Mouse (Mus musculus): Measurements from ENCODE around the gene Rabggtb.
"Not testable (repeated sequence)": the region's sequence is repeated elsewhere in the genome, so short reads cannot be mapped to it uniquely, and the experiment has no call there.

The Rabggtb gene

DNA sequence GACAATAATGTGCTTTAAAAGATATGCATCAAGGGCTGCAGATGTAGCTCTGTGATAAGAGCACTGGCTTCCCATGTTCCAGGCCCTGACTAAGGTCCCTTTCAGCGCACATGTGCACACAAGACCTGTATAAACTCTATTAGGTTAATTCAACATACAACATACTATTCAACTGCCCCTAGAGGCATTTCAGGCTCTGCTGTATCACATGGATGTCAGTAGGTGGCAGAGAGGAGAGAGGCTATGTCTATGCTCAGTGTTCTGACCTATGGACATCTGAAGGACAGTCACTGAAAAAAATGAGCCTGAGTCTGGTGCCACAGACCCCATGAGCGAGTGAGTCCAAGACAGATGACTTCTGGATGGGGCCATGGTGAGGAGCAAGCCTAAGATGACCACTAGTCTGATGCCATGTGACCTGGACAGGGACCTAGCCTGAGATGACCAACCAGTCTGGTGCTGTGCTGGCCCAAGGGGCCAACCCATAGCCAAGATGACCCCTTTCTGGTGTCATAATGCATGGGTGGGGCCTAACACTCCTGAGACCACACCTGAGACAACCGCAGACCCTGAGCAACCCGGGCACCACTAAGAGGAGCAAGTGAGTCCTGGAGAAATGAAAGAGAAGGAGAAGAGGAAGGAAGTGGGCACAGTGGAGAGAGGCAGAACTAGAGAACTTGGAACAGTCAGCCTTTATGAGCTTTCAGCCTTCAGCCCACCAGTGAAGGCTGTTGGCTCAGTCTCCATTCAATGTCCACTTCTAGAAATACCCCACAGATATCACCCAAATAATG is 48.0 kb downstream of the Rabggtb start:
- in situ Hi-C loops (cut with MseI, MboI), result no loop called here

DNA sequence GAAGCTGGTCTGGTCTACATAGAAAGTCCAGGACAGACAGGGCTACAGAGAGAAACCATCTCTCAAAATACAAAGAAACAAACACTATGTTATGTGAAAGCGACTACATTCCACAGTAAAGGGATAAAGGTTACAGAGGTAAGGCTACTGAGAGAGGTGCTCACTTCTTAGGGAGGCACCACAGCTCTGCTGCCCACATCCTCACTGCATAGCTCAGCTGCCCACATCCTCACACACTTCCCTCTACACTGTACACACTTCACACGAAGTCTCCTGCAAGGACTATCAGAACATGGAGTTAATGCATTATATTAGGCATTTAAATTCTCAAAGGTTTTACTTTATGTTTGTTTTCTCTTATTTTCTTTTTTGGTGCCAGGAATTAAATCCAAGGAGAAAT is 49.0 kb downstream of the Rabggtb start:
- in situ Hi-C loops (cut with MseI, MboI), result no loop called here

GRCm38 (mm10) chr3:153860392-153860791 is 52.4 kb downstream of the Rabggtb start:
- in situ Hi-C loops (cut with MseI, MboI), result not testable (repeated sequence)

DNA sequence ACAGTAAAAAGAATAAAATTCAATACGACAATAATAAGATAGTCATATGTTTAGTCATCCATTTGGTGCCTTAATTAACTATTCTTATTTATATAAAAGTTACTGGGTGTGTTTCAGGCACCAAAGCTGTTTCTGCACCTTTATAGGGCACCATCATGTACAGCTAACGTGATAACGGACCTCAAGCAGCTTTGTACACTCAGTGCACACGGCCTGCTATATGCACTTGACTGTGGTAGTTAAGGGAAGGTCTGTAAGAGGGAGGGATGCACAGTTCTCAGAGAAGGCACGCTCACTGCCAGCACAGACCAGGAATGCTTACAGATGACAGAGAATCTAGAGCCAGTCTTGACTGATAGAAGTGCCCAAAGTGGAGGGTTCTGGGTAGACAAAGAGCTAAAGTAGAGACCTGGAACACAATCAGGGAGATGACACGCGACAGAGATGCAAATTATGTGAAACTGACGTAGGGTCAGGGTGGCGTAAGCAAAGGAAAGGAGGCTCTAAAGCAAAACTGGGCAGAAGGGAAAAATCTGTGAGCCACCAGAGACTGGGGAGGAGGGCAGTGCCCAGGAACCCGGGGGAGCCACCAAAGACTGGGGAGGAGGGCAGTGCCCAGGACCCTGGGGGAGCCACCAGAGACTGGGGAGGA is 54.3 kb downstream of the Rabggtb start:
- in situ Hi-C loops (cut with MseI, MboI), result no loop called here
